Mouse (Mus musculus) adrenal gland, postnatal 4 days (tissue): ENCODE data around the gene B4galt7. TPM values are rescaled to one million over a fixed set of nuclear protein-coding genes. Genes with fewer than 3 reads are reported as not detected.
"Not testable (repeated sequence)": the region's sequence is repeated elsewhere in the genome, so short reads cannot be mapped to it uniquely, and the experiment has no call there.

Source experiments
- DNase-seq, 2 experiments: peaks; one replicate each; pipeline ENCODE4 v3.0.0; 2021 to 2022; ENCODE audit warnings: low spot score in 2 of 2, mixed read lengths in 2 of 2
- long read RNA-seq, 2 experiments: library from polyadenylated mRNA; stranded (forward); transcript quantifications; one replicate each; pipeline ENCODE4 v2.0.0; 2021
- total RNA-seq, 2 experiments: library from RNA; stranded (reverse); gene quantifications; 2 replicates each; pipeline ENCODE4 v1.2.3; 2021

Gene B4galt7
- 10 to 100 TPM; 16.5 to 18.8 TPM for total RNA-seq
- long read RNA-seq, experiment 1, transcript B4galt7-201 (6 exons, 2,130 nt): major isoform, 25 of 39 reads
- long read RNA-seq, experiment 1, partial matches to known transcripts: 3 of 39 reads
- long read RNA-seq, experiment 1, other reads (novel, unspliced or antisense): 11 of 39 reads
- long read RNA-seq, experiment 2, transcript B4galt7-201 (6 exons, 2,130 nt): major isoform, 31 of 51 reads
- long read RNA-seq, experiment 2, partial matches to known transcripts: 2 of 51 reads
- long read RNA-seq, experiment 2, other reads (novel, unspliced or antisense): 18 of 51 reads

DNA sequence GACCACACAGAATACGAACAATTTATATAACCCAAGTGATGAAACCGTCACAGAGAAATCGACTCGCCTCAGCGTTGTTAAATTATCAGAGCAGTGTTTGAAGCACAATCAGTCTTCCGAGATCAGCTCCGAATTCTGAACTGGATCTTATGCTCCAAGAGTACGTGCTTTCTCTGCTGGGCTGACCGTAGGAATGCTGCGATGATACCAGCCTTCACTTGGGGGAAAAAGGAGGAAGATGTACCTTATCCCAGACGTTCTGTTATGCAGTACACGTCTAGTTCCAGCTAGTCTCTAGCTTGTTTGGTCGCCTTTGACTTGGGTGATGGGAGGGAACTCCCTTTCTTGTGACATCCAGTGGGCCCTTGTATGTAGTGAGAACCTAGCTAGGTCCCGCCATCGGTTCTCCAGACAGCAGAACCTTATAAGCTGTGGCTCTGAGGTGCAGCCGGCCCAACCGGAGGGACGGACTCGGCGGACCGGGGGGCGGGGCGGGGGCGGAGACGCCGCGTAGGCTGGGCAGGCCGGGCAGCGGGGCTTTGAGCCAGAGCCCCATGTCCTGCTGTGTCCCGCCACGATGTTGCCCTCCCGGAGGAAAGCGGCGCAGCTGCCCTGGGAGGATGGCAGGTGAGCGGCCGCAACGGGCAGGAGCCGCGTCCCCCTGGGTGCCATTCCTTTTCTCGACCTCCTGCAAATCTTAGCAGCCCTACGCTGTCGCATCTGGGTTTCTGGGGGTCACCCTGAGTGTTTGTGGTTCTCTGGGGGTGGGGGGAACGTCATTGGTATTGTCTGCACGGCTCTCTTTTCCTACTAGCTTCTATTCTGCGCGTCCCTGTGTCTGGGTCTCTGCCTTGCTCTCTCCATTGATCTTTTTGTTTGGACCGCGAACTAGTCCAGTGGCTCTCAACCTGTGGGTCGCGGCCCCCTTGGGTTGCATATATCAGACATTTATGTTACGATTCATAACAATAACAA is at the start of gene B4galt7:
TSS of gene B4galt7 (plus strand) at position 331 of the 975 bp plus-strand sequence.
- DNase-seq: peak; percentile 78 to 86

DNA sequence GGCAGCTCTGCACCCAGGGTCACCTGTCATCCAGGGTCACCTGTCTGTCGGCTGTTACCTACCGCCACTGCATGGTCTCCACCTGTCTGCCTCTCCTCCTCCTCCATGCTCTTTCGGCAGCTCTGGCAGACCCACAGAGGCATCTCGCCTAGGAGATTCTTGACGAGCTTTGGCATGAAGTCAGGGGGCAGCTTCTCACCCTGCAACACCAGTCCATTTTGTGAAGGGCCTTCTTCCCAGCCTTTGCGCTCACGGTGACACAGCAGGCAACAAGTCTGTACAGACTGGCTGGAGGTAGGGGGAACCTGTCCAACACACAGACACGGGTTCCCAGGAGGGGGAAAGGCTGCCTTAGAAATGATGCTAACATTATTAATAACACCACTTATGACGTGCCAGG is 43.8 kb upstream of the B4galt7 start:
- no peak for DNase-seq

DNA sequence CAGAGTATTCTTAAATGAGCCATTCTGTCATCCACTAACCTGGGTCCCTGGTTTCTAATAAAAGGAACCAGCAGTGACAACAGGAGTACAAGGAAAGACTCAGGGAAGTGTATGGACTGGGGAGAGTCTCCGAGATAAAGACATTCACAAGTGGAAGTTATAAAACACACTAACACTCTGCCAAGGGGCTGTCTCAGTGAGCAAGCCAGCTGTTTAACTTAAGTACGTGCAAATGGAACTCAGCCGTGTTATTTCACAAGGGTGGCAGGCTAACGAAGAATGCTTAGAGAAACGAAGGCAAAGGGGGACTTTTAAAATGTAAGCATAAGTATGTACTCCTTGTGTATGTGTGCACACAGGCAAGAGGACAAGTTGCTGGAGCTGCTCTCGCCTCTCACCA is 42.2 kb upstream of the B4galt7 start:
- no peak for DNase-seq

DNA sequence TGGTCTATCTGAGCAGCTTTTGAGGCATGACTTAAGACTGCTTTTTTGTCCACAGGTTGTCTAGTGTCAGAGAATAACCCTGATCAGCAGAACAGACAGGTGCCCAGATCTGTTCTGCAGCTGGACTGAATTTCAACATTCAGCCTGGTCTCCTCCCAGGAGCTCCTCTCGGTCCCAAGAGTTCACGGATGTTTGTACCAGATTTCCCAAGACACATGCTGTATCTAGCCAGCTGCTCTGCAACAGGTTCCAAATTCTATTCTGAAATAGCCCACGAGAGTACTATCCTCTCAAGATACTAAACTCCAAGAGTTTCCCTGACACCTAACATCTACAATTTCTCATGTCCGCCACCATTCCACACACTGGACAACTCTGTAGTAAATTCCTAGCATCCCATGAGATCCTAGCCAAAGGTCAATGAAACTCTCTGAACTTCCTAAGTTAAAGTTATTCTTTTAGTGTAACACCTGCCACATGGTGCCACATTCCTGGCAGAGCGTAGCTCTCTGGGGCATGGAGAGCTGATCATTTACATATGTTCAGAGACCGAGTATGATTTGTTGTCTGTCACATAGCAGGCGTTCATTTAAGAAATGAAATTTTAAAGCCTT is 36.3 kb upstream of the B4galt7 start:
- DNase-seq: no peak

DNA sequence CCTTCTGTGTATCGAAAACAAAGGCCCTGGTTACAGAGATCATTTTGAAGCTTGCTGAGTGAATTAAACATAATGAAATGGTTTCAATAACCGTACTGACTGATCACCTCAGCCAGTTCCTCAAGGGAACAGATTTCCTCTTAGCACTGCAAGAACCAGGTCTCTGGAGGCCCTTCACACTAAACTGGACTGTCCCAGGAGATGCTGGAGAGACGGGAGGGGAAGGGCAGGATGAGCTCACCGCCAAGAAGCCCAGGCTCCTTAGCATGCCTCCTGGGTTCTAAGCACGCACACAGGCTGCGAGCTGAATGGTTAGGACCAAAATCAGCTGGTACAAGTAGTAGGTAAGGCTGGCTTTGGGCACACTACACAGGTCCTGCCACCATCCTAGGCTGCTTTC is 32.7 kb upstream of the B4galt7 start:
- no peak for DNase-seq

DNA sequence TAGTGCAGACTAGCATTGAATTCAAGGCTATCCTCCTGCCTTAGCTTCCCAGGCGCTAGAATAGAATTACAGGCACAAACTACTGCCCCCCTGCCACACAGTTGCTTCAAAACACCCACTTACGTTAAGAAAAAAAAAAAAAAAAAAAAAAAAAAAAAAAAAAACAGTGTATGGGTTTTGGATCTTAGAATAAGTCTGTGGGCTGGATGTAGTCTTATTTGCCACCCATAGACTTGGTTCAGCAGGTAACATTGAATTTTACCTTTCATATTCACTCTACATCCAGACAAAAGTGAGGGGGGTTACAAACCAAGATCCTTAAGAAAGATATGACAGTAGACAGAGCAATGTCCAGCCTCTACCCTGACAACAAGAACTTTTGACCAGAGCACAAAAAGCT is 31.7 kb upstream of the B4galt7 start:
- no peak for DNase-seq

DNA sequence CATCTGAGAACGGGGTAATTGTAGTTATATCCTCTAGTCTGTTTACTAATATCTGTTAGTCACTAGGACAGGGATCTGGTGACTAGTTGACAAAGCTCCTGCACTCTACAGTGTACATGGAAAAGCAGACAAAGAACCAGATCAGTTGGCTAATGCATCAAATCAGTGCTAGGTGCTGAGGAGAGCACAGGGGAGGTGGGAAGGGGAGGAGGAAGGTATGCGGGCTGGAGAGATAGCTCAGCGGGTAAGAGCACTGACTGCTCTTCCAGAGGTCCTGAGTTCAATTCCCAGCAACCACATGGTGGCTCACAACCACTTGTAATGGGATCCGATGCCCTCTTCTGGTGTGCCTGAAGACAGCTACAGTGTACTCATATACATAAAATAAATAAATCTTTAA is 31.2 kb upstream of the B4galt7 start:
- DNase-seq: not testable (repeated sequence)

DNA sequence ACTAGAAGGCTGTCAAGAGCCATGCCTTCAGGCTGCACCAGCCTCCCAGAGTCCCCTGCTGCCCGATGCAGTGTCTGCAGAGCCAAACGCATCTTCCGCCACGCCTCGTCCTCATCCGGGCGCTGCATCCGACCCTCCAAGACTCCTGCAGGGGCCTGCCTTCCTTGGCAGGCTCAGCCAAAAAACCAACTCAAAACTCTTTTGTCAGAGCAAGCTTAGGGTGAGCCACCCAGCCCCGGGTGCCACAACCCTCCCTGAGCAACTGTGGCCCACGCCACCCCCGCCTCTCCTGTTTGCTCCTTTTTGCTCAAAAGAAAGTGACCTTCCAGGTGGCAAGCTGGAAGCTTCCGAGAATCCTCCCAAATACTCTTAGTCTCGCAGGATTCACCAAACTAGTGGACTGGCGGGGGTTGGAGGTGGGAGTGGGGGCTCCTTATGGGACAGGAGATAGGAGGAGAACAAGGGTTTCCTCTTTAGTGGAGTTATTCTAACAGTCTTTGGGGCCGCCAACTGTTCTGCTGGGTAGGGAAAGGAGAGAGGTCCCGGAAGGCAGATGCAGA is 29.9 kb upstream of the B4galt7 start:
- DNase-seq: peak in 1 of 2 experiments; percentile 11

DNA sequence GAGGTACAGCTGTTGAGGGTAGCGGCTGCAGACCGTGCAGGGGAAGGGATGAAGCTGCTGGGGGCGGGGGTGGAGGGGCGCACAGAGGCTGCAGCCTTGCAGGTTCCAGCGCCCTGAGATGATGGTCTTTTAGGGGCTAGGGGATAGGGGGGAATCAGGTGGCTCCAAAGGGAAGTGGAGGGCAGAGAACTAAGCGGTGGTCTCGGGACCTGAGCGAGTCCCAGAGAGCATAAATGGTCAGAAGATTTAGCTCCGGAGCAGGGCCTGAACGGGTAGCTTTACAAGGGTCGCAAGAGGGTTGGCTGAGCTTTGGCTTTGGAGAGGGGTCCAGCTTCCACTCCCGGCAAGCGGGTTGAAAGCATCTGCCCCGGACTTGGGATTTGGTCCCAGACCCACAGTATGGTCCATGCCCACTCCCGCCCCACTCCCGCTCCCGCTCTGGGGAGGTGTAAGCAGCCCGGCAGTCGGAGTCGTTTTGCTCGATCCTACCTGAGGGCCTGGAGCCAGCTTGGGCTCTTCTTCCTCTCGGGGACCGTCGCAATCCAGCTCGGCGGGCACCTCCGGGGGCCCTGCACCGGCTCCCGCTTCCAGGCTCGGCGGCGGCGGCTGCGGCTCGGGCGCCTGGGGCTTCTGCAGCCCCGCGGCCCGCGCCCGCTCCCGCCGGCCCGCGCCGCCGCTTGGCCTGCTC is 29.3 kb upstream of the B4galt7 start:
- DNase-seq: peak; percentile 14 to 16

DNA sequence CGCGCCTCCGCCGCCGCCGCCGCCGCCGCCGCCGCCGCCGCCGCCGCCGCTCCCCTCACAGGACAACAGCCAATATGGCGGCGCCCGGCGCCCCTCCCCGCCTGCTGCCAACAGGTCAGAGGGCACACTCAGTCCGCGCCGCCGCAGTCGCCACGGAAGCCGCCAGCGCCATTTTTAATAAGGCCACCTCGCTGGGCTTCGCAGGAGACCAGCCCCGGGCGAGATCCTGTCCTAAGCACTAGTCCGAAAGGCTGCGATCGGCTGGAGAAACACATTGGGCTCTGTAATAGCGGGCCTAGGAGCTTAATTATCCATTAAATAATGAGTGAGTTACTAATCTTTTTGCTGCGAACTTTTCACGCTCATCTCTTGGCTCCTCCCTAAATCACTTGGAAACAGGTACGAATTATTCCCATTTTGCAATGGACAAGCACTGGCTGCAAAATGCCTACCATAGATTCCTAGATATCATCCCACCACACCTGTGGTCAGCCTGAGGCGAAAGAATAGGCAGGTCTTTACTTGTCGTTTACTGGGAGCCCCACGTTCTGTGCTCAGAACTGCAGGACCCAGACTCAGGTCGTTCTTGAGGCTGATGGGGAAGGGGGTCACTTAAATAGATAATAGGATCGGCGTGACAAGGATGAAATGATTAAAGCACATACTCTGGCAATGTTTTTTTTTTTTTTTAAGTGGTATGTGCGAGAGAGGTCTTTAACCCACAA is 28.5 kb upstream of the B4galt7 start, which contains the start of gene Fam193b:
TSS of gene Fam193b (minus strand) at position 94 of the 725 bp plus-strand sequence.
- peak; percentile 92 to 93 for DNase-seq

DNA sequence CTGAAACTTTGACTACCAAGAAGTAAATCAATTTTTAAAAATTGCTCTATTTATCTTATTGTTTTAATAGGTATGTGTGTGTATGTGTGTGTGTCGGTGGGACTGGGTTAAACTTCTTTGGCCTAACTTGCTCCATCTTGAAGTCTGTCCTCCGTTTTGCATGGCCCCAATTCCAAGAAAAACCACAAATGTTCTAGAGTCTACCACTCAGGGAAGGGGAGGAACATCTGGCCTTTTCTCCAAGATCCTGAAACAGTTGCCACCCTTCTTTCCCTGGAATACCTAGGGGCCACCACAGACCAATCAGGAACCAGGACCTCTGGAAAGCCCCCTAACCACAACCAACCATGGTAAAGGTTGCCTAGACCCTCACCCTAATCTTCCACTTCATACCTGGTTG is 27.7 kb upstream of the B4galt7 start:
- DNase-seq: no peak

DNA sequence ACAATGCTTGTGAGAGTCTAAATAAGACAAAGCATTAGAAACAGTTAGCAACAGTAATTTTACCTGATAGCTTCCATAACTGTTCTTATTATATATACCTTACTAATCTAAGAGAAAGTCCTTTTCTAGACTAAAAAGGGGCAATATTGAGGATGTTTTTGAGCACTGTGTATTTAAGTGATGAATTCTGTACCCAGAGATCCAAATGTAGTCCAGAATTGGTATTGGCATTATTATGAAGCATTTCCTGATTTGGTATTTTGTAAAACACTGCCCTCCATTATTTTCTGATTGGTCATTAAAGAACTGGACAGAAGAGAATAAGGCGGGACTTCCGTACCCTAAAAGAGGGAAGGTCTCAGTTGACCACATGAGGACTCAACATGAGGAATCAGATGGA is 26.3 kb upstream of the B4galt7 start, which contains the start of gene Tmed9:
TSS of gene Tmed9 (plus strand) at position 301 of the 400 bp plus-strand sequence.
- DNase-seq: no peak

DNA sequence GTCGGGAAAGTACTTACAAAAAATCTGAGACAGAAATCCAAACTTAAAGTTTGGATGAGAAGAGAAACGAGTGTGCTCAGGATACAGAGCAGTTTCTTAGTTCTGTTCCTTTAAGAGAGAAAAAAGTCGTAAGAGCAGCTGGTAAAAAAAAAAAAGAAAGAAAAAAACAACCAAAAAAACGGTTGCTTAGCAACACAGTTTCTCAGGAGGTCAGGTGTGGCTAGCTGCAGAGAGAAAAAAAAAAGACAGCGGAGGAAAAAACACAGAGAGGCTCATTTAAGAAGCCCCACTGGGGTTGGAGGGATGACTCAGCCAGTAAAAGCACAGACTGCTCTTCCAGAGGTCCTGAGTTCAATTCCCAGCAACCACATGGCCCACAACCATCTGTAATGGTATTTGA is 25.4 kb upstream of the B4galt7 start:
- DNase-seq: no peak

DNA sequence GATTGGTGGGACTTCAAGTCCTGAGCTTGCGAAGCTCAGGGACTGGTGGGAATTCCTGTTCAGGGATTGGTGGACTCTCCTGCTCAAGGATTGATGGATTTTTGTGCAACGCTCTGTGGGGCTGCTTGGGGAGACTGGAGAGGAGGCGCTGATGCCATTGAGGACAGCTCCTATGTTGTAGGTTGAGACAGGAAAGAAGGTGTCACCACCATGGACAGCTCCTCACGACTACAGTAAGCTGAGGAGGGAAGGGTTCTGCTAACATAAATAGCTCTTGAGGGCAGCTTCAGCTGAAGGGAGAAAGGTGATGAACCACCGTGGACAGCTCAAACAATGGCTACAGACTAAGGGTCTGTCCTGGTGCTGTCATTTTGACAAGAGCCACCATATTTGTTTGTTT is 23.8 kb upstream of the B4galt7 start:
- no peak for DNase-seq

DNA sequence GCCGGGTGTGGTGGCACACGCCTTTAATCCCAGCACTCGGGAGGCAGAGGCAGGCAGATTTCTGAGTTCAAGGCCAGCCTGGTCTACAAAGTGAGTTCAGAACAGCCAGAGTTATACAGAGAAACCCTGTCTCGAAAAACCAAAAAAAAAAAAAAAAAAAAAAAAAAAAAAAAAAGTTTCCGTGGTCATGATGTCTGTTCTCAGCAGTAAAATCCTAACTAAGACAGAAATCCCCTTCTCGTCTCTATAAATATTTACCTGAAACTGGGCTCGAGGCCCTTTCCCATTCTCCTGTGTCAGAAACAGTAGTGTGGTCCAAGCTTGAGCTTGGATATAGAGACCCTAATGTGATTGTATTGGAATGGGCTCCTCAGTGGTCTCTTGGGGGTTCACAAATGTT is 22.8 kb upstream of the B4galt7 start:
- DNase-seq: not testable (repeated sequence)

DNA sequence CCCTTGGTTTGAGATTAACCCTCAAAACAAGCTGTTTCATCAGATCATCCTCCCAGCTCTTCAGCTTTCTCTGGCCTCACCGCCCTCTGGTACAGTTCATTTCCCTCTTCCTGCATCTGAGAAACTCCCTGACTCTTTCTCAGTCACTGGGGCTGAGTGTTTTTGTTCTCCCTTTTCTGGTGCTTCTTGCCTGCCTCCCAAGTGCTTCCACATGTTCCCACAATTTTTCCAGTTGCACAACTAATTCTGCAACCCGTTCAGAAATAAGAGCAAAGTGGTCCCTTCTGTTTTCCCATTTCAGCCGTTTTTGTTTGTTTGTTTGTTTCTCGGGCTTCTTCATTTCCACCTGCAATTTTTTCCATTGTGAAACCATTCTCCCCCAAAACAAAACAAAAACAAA is 21.6 kb upstream of the B4galt7 start:
- no peak for DNase-seq

DNA sequence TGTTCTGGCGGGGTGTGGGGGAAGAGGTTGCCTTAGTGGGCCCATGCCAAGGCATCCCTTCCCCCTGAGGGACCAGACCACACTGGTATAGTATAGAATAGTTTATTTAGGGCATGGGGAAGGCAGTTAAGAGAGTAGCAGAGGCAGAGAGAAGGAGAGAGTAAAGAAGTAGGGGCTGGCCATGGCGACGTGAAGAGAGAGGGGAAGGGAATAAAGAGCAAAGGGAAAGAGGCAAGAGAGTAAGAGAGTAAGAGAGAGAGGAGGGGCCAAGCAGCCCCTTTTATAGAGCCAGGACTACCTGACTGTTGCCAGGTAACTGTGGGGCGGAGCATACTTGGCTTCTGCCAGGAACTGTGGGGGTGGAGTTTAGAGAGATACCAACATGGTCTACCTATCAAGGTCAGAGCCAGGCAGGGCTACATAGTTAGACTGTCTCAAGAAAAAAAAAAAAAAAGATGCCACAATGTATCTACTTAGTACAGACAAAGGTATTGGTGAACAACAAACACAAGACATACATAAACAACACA is 7.7 kb upstream of the B4galt7 start:
- no peak for DNase-seq

DNA sequence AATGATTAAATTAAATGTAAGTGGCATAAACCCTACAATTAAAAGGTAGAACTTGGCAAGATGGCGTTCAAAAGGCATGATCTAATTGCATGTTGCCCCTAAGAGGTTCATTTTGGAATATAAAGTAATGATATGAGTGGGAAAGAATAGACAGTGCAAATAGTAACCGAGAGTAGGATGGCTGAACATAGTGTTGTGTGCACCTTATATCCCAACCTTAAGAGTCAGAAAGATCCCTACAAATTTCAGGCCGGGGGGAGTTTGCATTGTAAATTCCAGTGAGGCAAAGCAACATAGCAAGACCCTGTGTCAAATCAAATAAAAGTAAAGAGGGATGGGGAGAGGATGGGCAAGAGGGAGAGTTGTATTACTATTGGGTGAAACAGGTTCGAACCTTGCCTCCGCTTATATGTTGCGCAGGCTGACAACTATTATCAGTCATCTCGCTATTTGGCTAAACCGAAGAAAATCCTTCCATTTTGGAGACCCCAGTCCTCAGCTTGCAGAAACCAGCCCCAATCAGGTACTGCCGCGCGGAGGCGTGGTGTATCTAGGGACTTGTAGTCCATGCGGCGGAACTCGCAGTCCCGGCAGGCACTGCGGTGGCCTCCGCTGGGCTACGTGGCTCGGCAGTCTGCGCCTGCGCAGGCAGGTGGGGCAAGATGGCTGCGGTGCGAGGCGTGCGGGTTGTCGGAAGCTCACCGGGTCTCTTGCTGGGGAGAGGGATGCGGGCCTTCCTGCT is 7.0 kb upstream of the B4galt7 start:
- peak; percentile 89 to 90 for DNase-seq

DNA sequence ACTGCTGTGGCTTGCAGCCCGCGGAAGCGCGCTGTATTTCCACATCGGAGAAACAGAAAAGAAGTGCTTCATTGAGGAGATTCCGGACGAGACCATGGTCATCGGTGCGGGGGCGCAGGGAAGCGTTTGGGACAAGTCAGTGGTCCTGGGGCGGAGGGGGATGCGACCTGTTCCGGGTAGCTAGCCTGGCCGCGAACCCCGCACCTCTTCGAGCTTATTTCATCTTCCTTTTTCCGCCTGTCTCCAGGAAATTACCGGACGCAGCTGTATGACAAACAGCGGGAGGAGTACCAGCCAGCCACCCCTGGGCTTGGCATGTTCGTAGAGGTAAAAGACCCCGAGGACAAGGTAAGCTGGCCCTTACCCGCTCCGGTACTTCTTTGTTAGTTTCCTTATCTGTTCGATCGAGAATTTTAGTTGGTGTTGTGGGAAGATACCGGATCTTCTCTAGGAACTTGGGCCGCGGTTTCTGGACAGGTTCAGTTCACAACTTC is 6.4 kb upstream of the B4galt7 start:
- no peak for DNase-seq
